Mouse (Mus musculus) forebrain, embryonic 12.5 days (tissue): ENCODE results near the gene Cog4. TPM values are rescaled to one million over a fixed set of nuclear protein-coding genes. Genes with fewer than 3 reads are reported as not detected.
A peak's percentile ranks its signal among the peaks of the same experiment; 100 is the strongest.
"Not testable (repeated sequence)": the region's sequence is repeated elsewhere in the genome, so short reads cannot be mapped to it uniquely, and the experiment has no call there.

Source experiments
- ATAC-seq: fragments of 200-750 bp; cut with Nextera tagmentation; 2 replicates; pipeline ENCODE4 v1.8.0; 2017; ENCODE audit warnings: moderate TSS enrichment; ENCODE audit not compliant: low FRiP score
- H3K27ac ChIP-seq: fragments of 300-500 bp; sonication (generic); 2 replicates; pipeline ENCODE4 v1.5.1; 2016; ENCODE audit warnings: mild to moderate bottlenecking
- H3K27me3 ChIP-seq: fragments of 300-500 bp; sonication (generic); 2 replicates; pipeline ENCODE4 v1.6.1; 2016; ENCODE audit warnings: mild to moderate bottlenecking
- H3K36me3 ChIP-seq: fragments of 300-500 bp; sonication (generic); replicated peaks from 2 replicates; pipeline ENCODE4 v1.6.1; 2016; ENCODE audit warnings: mild to moderate bottlenecking
- H3K4me1 ChIP-seq: fragments of 300-500 bp; sonication (generic); 2 replicates; pipeline ENCODE4 v1.6.1; 2016
- H3K4me2 ChIP-seq: fragments of 300-500 bp; sonication (generic); 2 replicates; pipeline ENCODE4 v1.6.1; 2016; ENCODE audit warnings: mild to moderate bottlenecking, moderate library complexity
- H3K4me3 ChIP-seq: fragments of 300-500 bp; sonication (generic); replicated peaks from 2 replicates; pipeline ENCODE4 v1.5.1; 2016; ENCODE audit warnings: mild to moderate bottlenecking
- H3K9ac ChIP-seq: fragments of 300-500 bp; sonication (generic); 2 replicates; pipeline ENCODE4 v1.6.1; 2016; ENCODE audit warnings: mild to moderate bottlenecking
- H3K9me3 ChIP-seq: fragments of 300-500 bp; sonication (generic); 2 replicates; pipeline ENCODE4 v1.6.1; 2016
- whole genome bisulfite sequencing: fragments of 180-500 bp; shearing (Covaris S2); methylation state at CpG from one replicate; pipeline ENCODE4 v1.1.7; 2016; 5-methylcytosine and 5-hydroxymethylcytosine counted together
- polyA plus RNA-seq: library from polyadenylated mRNA; unstranded; fragments of >200 nt; fragmentation: Nextera tagmentation; extraction: Ambion mirVana; gene quantifications from 2 replicates; pipeline ENCODE4 v1.2.1, GENCODE M21; 2016

Cog4 gene
- polyA plus RNA-seq, 1 experiment from 2014 or later, result 73.6 TPM

DNA sequence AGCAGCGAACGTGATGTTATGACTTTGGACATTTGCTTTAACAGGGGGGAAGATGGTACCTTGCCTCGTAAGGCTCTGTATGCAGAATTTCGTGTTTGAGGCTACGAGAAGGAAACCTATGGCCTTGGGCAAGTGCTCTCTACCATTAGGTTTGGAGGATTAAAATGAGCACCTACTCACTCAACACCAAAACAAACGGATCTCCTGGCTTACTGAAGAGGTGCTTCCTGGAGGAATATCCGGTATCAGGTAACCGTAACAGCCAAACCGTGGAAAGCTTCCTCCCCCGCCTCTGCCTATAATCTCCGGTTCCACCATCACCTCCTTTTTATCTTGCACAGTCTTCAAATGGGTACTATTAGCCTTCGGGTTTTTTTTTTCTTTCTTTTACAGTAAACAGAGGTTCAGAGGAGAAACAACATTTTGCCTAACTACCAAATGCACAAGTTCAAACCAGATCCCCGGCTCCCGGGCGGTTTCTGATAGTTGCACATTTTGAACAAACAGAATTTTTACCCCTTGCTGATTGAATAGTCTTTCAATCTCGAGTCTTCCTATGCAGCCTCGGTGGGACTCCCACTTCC, 487 bp upstream of the Cog4 start:
- 15% methylated on average over 17 of the region's 17 CpGs for WGBS

DNA sequence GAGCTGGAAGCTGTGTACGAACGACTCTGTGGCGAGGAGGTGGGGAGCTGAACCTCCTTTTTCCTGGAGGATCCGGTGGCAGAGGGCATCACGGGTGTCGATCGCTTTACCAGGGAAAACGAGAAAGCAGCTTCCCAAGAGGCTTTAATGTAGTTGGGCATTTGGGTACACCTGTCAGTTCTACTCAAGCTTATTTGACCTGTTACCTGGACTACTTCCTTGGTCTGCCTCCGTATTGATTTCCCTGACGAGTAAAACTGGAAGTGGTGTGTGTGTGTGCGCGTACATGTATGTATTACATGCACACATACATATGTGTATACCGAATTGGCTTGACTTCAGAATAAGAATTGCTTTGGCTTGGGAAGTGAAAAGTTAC, 760 bp downstream of the Cog4 start:
- Histone ChIP-seq H3K27me3 (no peaks in the 10 kb centered on the region), H3K4me1 (peaks cover 19% of the 10 kb centered on the region), H3K4me2 (peak overlapping the region; percentile 73), H3K4me3 (peak overlapping the region; percentile 87), H3K9ac (peak overlapping the region; percentile 78), H3K27ac (peak overlapping the region; percentile 66; the same call in 1 of the 2 replicates), H3K9me3 (no peaks in the 10 kb centered on the region), H3K36me3 (peaks cover 52% of the 10 kb centered on the region)
- 2% methylated on average over 13 of the region's 13 CpGs for WGBS
- ATAC-seq, result no peak; the same call in 1 of the 2 replicates

More for the DNA sequence above, 487 bp upstream of the Cog4 start:
- H3K9me3 ChIP-seq, result no peaks in the 10 kb centered on the region
- no peaks in the 10 kb centered on the region for H3K27me3 ChIP-seq
- peaks cover 19% of the 10 kb centered on the region for H3K4me1 ChIP-seq
- ATAC-seq, result no peak
- peak overlapping the region; percentile 83 for H3K9ac ChIP-seq
- peak overlapping the region; percentile 73 for H3K4me2 ChIP-seq
- H3K36me3 ChIP-seq, result peaks cover 49% of the 10 kb centered on the region
- peak overlapping the region; percentile 87 for H3K4me3 ChIP-seq
- H3K27ac ChIP-seq, result peak overlapping the region; percentile 93

DNA sequence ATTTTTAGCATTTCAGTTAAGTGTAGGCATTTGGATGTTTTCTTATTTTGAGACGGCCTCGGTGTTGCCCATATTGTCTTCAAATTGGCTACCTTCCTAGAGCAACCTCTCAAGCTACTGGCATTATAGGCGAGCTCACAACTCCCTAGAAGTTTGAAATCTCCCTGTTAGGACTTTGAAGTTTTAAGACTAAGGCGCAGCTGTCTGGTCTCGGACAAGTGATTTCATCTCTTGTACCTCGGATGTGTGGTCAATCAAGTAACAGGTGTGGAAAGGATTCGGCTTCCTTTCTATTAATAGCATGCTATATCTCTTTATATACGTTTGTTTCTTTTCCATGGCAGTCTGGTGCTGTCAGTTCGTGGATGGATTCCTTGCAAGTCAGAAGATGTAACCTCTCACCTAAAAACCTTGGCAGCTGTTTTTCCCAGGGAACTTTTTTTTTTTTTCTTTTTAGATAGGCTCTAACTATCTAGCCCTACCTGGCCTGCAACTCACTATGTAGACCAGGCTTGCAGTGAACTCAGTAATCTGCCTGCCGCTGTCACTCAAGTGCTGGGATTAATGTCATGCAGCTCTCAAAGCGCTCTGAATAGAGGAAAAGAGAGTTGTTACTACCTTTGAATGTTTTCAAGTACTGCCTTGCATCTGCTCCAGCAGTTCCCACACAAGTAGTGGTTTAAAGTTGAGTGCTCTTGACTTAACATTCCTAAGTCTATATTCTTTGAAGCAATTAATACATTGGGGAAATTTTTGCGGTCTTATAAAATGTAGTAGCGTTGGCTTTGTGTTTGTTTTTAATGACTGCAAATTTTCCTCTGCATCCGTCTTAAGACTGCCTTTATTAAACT, 1.5 kb downstream of the Cog4 start:
- Histone ChIP-seq H3K4me2 (peak overlapping the region; percentile 73), H3K9me3 (no peaks in the 10 kb centered on the region), H3K27ac (no peak overlapping the region), H3K9ac (peak overlapping the region; percentile 78), H3K4me1 (peaks cover 19% of the 10 kb centered on the region), H3K36me3 (peaks cover 52% of the 10 kb centered on the region), H3K4me3 (peak overlapping the region; percentile 87), H3K27me3 (no peaks in the 10 kb centered on the region)
- no peak for ATAC-seq
- 62% methylated on average over 14 of the region's 14 CpGs for WGBS

DNA sequence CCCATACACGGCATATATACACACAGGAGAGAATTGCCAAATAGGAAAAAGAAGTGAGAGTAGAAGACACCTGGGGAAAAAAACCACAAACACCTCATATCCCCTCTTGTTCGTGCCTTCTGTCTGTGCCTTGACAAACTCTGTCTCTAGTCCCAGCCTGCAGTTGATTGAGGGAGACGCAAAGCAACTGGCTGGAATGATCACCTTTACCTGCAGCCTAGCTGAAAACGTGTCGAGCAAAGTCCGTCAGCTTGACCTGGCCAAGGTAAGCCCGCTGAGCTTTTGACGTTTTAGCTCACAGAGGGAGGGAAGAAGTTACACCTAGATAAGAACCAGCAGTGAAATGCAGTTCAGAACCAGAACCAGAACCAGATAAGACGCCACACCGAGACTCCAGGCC, 4.8 kb downstream of the Cog4 start:
- Histone ChIP-seq H3K27ac (no peak overlapping the region), H3K27me3 (no peaks in the 10 kb centered on the region), H3K4me2 (no peak overlapping the region), H3K9me3 (no peaks in the 10 kb centered on the region), H3K9ac (no peak overlapping the region), H3K36me3 (peaks cover 64% of the 10 kb centered on the region), H3K4me3 (no peak overlapping the region), H3K4me1 (peaks cover 9% of the 10 kb centered on the region)
- ATAC-seq, result no peak
- WGBS, result 97% methylated on average over 10 of the region's 10 CpGs

DNA sequence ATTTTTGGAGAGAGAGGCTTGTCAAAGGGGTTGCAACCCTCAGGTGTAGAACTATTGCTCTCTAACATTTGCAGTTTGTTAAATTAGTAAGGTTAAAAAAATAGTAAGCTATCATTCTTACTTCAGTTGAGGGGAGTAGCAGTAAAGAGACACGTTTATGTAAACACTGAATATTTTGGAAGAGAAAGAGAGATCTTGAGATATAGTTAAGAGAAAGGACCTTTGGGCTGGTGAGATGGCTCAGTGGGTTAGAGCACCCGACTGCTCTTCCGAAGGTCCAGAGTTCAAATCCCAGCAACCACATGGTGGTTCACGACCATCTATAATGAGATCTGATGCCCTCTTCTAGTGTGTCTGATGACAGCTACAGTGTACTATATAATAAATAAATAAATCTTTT, 9.7 kb downstream of the Cog4 start:
- H3K4me3 ChIP-seq, H3K9me3 ChIP-seq, H3K9ac ChIP-seq, ATAC-seq, H3K4me1 ChIP-seq, H3K27ac ChIP-seq, H3K4me2 ChIP-seq, H3K27me3 ChIP-seq: not testable (repeated sequence)
- WGBS, result 88% methylated on average over 4 of the region's 4 CpGs
- H3K36me3 ChIP-seq, result peaks cover 91% of the 10 kb centered on the region

DNA sequence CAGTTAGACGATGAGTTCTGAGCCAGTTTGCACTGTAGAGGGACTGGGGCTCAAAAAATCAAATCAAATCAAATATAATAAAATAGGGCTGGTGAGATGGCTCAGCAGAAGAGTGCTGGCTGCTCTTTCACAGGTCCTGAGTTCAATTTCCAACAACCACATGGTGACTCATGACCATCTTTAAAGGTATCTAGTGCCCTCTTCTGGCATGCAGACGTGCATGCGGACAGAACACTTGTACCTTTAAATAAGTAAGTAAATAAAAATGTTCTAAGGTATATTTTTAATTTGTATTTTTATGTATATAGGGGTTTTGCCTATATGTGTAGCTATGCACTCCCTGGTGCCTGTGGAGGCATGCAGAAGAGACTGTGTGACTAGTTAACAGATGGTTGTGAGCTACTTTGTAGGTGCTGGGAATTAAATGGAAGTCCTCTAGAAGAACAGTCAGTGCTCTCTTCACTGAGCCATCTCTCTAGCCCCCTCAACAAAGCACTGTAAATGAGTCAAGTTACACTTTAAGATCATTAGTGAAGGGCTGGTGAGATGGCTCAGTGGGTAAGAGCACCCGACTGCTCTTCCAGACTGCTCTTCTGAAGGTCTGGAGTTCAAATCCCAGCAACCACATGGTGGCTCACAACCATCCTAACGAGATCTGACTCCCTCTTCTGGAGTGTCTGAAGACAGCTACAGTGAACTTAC, 10.5 kb downstream of the Cog4 start:
- Histone ChIP-seq H3K9me3 (no peaks in the 10 kb centered on the region), H3K36me3 (peaks cover 89% of the 10 kb centered on the region), H3K27me3 (no peaks in the 10 kb centered on the region), H3K27ac (no peak overlapping the region), H3K4me1 (no peaks in the 10 kb centered on the region), H3K9ac (no peak overlapping the region), H3K4me2 (no peak overlapping the region), H3K4me3 (no peak overlapping the region)
- ATAC-seq, result no peak
- 90% methylated on average over 5 of the region's 5 CpGs for WGBS

DNA sequence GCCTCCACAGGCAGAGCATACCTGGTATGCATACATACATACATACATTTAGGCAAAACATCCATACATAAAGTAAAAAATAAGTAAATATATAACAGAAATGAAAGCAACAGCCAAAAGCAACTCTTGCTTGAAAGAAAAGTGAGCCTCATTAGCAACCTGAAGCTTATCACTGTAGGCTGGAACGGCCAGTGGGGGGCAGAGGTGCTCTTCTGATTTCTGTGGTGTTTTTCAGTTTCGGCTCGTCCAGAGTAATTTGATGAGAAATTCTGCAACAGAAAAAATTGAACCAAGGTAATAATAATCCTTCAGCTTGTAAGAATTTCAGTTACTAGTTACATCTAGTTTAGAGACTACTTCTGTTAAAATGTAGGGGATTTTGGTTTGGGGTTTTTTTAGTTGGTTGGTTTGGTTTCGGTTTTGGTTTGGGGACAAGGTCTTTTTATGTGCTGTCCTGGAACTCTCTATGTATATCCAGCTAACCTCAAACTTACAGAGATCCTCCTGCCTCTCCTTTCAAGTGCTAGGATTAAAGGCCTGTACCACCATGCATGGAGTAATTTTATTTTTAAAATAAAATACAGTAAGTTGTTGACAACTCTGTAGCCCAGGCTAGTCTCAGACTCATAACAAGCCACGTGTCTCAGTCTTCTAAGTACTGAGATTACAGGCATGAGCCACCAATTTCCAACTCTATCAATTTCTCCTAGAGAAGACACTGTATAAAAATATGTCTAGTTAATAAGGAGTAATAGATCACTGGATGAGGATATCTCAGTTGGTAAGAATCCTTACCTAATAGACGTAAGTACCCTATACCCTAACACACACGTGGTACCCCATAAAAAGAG, 13.5 kb downstream of the Cog4 start:
- no peak for ATAC-seq
- Histone ChIP-seq H3K4me1 (no peaks in the 10 kb centered on the region), H3K27me3 (no peaks in the 10 kb centered on the region), H3K36me3 (peaks cover 90% of the 10 kb centered on the region), H3K4me2 (no peak overlapping the region), H3K4me3 (no peak overlapping the region), H3K27ac (no peak overlapping the region), H3K9me3 (no peaks in the 10 kb centered on the region), H3K9ac (no peak overlapping the region)
- WGBS, result 87% methylated on average over 7 of the region's 7 CpGs

DNA sequence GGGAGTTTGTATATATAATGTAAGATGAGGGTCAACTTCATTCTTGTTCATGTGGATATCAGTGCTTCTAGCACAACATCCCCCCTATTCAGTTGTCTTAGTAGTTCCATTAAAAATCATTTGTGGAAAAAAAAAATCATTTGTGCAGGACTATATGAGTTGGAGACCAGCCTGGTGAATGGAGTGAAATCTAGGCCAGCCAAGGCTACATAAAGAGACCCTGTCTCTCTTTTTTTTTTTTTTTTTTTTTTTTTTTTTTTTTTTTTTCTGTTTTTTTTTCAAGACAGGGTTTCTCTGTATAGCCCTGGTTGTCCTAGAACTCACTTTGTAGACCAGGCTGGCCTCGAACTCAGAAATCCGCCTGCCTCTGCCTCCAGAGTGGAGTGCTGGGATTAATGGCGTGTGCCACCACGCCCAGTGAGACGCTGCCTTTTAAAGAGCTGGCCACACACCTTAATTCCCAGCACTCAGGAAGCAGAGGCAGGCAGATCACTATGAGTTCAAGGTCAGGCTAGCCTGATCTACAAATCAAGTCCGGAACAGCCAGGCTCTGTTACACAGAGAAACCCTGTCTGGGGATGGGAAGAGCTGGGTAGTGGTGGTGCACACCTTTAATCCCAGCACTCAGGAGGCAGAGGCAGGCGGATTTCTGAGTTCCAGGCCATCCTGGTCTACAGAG, 15.1 kb downstream of the Cog4 start:
- 96% methylated on average over 7 of the region's 7 CpGs for WGBS
- not testable (repeated sequence) for ATAC-seq, H3K4me3 ChIP-seq, H3K4me1 ChIP-seq, H3K27ac ChIP-seq, H3K4me2 ChIP-seq, H3K9me3 ChIP-seq, H3K27me3 ChIP-seq, H3K9ac ChIP-seq
- peaks cover 92% of the 10 kb centered on the region for H3K36me3 ChIP-seq

DNA sequence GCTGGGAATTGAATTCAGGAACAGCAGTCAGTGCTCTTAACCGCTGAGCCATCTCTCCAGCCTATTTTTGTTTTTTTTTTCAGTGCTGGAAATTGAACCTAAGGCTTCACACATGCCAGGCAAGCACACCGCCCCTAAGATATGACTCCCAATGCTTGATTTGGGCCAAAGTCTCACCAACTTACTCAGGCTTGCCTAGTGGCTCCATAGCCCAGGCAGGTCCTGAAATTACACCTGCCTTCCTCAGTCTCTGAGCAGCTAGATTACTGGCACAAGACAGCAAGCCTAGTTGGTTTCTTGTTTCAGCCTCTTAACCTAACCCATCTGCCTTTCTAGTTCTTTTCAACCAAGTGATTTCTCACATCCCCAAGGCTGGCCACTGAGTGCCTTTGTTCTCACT, 24.1 kb downstream of the Cog4 start:
- H3K4me1 ChIP-seq, result no peaks in the 10 kb centered on the region

DNA sequence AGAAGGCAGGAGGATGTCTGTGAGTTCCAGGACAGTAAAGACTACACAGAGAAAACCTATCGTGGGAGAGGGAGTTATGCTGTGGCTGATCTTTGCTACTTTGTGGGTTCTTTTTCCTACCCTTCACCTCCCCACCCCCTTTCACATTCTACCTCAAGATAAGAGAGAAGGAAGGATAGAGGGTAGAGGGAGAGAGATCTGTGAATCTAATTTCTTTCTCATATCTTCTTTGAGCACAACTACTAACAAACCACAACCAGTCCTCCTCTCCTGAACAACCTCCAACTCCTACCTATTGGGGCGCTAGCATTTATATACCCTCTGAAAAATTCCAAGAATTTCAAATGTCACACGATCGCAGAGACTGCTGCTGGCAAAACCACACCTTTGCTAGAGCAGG, 31.5 kb downstream of the Cog4 start:
- Histone ChIP-seq H3K9me3 (no peaks in the 10 kb centered on the region), H3K36me3 (peaks cover 95% of the 10 kb centered on the region), H3K4me3 (no peak overlapping the region), H3K9ac (no peak overlapping the region), H3K4me1 (no peaks in the 10 kb centered on the region), H3K4me2 (no peak overlapping the region), H3K27ac (no peak overlapping the region), H3K27me3 (no peaks in the 10 kb centered on the region)
- no peak for ATAC-seq
- WGBS, result 92% methylated on average over 4 of the region's 4 CpGs

More for the DNA sequence above, 24.1 kb downstream of the Cog4 start:
- Histone ChIP-seq H3K36me3 (peaks cover 94% of the 10 kb centered on the region), H3K9ac (no peak overlapping the region), H3K27ac (no peak overlapping the region), H3K27me3 (no peaks in the 10 kb centered on the region), H3K4me3 (no peak overlapping the region), H3K9me3 (no peaks in the 10 kb centered on the region), H3K4me2 (no peak overlapping the region)
- 98% methylated on average over 2 of the region's 2 CpGs for WGBS
- ATAC-seq, result no peak

DNA sequence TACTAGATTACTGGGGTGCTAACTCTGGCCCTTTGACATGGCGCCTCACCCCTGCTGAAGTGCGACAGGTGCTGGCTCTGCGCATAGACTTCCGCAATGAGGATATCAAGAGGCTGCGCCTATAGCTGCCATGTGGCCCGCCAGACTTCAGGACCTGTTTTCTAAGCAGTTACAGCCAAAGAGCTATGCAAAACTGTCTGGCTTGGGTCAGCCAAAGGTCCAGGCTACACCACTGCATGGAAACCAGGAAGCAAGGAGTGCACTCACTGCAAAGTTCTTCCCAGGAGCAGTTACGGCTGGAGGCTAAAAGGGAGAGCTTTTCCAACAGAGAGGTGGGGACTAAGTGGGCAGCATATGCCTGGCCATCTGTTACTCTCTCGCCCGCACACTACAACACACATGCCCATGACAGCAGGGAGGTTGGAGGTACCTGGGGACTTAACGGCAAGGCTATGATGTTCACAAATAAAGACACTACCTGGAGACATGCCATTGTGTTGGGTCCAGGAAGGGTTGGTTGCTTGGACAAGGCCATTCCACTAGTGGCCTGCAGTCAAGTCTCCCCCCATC, 35.4 kb downstream of the Cog4 start:
- no peaks in the 10 kb centered on the region for H3K9me3 ChIP-seq
- H3K4me1 ChIP-seq, result no peaks in the 10 kb centered on the region
- WGBS, result 95% methylated on average over 10 of the region's 10 CpGs
- H3K36me3 ChIP-seq, result peaks cover 83% of the 10 kb centered on the region
- H3K9ac ChIP-seq, result no peak overlapping the region
- no peak overlapping the region for H3K4me3 ChIP-seq
- H3K4me2 ChIP-seq, result no peak overlapping the region
- no peaks in the 10 kb centered on the region for H3K27me3 ChIP-seq
- no peak overlapping the region for H3K27ac ChIP-seq
- no peak for ATAC-seq
